13 mouse cellular contexts compared by ENCODE assay signal in the genomic region with DNA sequence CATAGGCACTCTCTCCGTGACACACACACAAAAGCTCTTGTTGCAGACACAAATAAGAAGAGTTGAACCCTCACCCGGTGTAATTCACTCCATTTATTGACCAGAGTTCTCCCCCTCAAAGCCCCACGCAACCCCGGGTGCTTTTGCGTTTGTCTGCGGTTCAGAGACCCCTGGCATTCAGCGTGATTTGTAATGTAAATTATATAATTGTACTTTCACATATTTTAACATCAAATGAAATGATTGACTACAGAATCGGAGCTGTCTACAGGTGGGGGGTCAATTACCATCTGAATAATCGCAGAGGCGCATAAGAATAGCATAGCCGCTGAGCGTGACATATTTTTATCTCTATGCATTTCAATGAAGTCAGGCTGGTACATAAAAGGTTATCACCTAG.
DNase-seq lines count a peak whose midpoint lies in the region; ATAC-seq and TF ChIP-seq lines count a peak whose summit lies in the region.
"Had no signal": no experiment of that assay in that cellular context is flagged by ENCODE, and none has a peak within 500 bp of the region (broad histone marks: within the 10 kb centered on the region; RNA-seq: fewer than 3 reads in every experiment).

No protein-coding gene starts in this region.

- no peaks in the 10 kb centered on the region for H3K9me3 ChIP-seq in hindbrain, embryonic 11.5 days (ENCODE audit: control insufficient read depth, low read length)
- H3K9me3 ChIP-seq in hindbrain, embryonic 16.5 days (ENCODE audit: control insufficient read depth, low read length): no peaks in the 10 kb centered on the region
- no peaks in the 10 kb centered on the region for H3K9me3 ChIP-seq in forebrain, postnatal 0 days (ENCODE audit: low read length)
- H3K9me3 ChIP-seq in midbrain, embryonic 16.5 days (replicated peaks; ENCODE audit: control insufficient read depth, low read length, poor library complexity, severe bottlenecking): no peaks in the 10 kb centered on the region
- H3K9me3 ChIP-seq: heart, embryonic 13.5 days; limb, embryonic 13.5 days had no signal

- H3K27ac ChIP-seq in hindbrain, embryonic 11.5 days (ENCODE audit: low read depth, low read length): peak overlapping the region; percentile 51; the same call in 1 of the 2 replicates
- no peak overlapping the region for H3K27ac ChIP-seq in hindbrain, embryonic 16.5 days (ENCODE audit: low read depth, low read length)
- no peak overlapping the region for H3K27ac ChIP-seq in forebrain, postnatal 0 days (ENCODE audit: low read depth, low read length)
- H3K27ac ChIP-seq in midbrain, embryonic 16.5 days (ENCODE audit: low read length): no peak overlapping the region
- H3K27ac ChIP-seq: heart, embryonic 13.5 days; limb, embryonic 13.5 days had no signal

- no peaks in the 10 kb centered on the region for H3K36me3 ChIP-seq in hindbrain, embryonic 11.5 days (ENCODE audit: control insufficient read depth, insufficient read depth, low read length)
- H3K36me3 ChIP-seq in hindbrain, embryonic 16.5 days (ENCODE audit: control insufficient read depth, insufficient read depth, low read length): no peaks in the 10 kb centered on the region
- no peaks in the 10 kb centered on the region for H3K36me3 ChIP-seq in forebrain, postnatal 0 days (ENCODE audit: insufficient read depth)
- no peaks in the 10 kb centered on the region for H3K36me3 ChIP-seq in midbrain, embryonic 16.5 days (ENCODE audit: control insufficient read depth, insufficient read depth, low read length)
- H3K36me3 ChIP-seq: heart, embryonic 13.5 days; limb, embryonic 13.5 days had no signal

- ATAC-seq in hindbrain, embryonic 11.5 days (ENCODE audit: low FRiP score): peak; percentile 82
- ATAC-seq in hindbrain, embryonic 16.5 days: no peak
- ATAC-seq in forebrain, postnatal 0 days: peak; percentile 43; the same call in 1 of the 2 replicates
- peak; percentile 67; the same call in 1 of the 2 replicates for ATAC-seq in midbrain, embryonic 16.5 days
- ATAC-seq in frontal cortex, adult (ENCODE audit: low TSS enrichment): no peak

- 20% methylated on average over 12 of the region's 12 CpGs for WGBS in hindbrain, embryonic 11.5 days
- WGBS in hindbrain, embryonic 16.5 days: 17% methylated on average over 12 of the region's 12 CpGs
- WGBS in forebrain, postnatal 0 days: 16% methylated on average over 12 of the region's 12 CpGs
- 8% methylated on average over 12 of the region's 12 CpGs for WGBS in midbrain, embryonic 16.5 days

- TF ChIP-seq CTCF in forebrain, postnatal 0 days (IDR thresholded peaks at IDR 0.05; ENCODE audit: low read depth): no peak

- H3K9ac ChIP-seq in hindbrain, embryonic 11.5 days (ENCODE audit: low read depth, low read length): no peak overlapping the region
- no peak overlapping the region for H3K9ac ChIP-seq in hindbrain, embryonic 16.5 days (ENCODE audit: low read depth, low read length)
- no peak overlapping the region for H3K9ac ChIP-seq in forebrain, postnatal 0 days
- H3K9ac ChIP-seq in midbrain, embryonic 16.5 days (ENCODE audit: low read depth, low read length): no peak overlapping the region
- H3K9ac ChIP-seq: heart, embryonic 13.5 days; limb, embryonic 13.5 days had no signal

- H3K4me3 ChIP-seq in hindbrain, embryonic 11.5 days (ENCODE audit: low read depth, low read length): no peak overlapping the region
- H3K4me3 ChIP-seq in hindbrain, embryonic 16.5 days (ENCODE audit: low read length): no peak overlapping the region
- no peak overlapping the region for H3K4me3 ChIP-seq in forebrain, postnatal 0 days (ENCODE audit: low read depth, low read length)
- H3K4me3 ChIP-seq in midbrain, embryonic 16.5 days (ENCODE audit: low read depth, low read length): no peak overlapping the region
- H3K4me3 ChIP-seq: heart, embryonic 13.5 days; limb, embryonic 13.5 days had no signal

- DNase-seq in hindbrain, embryonic 11.5 days (ENCODE audit: low spot score): peak; percentile 46
- peak; percentile 68 for DNase-seq in embryo, embryonic 10.5 days (ENCODE audit: low spot score)
- no peak for DNase-seq in forebrain, postnatal 0 days
- DNase-seq in thymus, postnatal 14 days: no peak
- DNase-seq in gastrocnemius, postnatal 36 days: no peak
- DNase-seq: adrenal gland, postnatal 25 days; kidney, adult 18-20 months; lung, postnatal 36 days had no signal

- no peaks in the 10 kb centered on the region; the same call in 1 of the 2 replicates for H3K27me3 ChIP-seq in hindbrain, embryonic 11.5 days (ENCODE audit: control insufficient read depth, insufficient read depth, low read length)
- H3K27me3 ChIP-seq in hindbrain, embryonic 16.5 days (replicated peaks; ENCODE audit: control insufficient read depth, insufficient read depth, low read length): no peaks in the 10 kb centered on the region
- no peaks in the 10 kb centered on the region; the same call in 1 of the 2 replicates for H3K27me3 ChIP-seq in forebrain, postnatal 0 days (ENCODE audit: insufficient read depth, low read length)
- no peaks in the 10 kb centered on the region for H3K27me3 ChIP-seq in midbrain, embryonic 16.5 days (ENCODE audit: control insufficient read depth, insufficient read depth, low read depth, low read length)
- H3K27me3 ChIP-seq: limb, embryonic 13.5 days had no signal

- H3K4me1 ChIP-seq in hindbrain, embryonic 11.5 days (replicated peaks; ENCODE audit: control insufficient read depth, insufficient read depth, low read length): peaks cover 6% of the 10 kb centered on the region
- 0 out of 2 replicates have a peak, but pooled peaks cover 2% of the 10 kb centered on the region for H3K4me1 ChIP-seq in hindbrain, embryonic 16.5 days (ENCODE audit: control insufficient read depth, insufficient read depth, low read depth, low read length)
- peaks cover 6% of the 10 kb centered on the region; the same call in 1 of the 2 replicates for H3K4me1 ChIP-seq in forebrain, postnatal 0 days (ENCODE audit: insufficient read depth)
- H3K4me1 ChIP-seq in midbrain, embryonic 16.5 days (ENCODE audit: control insufficient read depth, insufficient read depth, low read length): peaks cover 23% of the 10 kb centered on the region

- intact Hi-C loops in gastrocnemius, postnatal 36 days (cut with DNase I): no loop called here

- no peak overlapping the region for H3K4me2 ChIP-seq in hindbrain, embryonic 11.5 days (replicated peaks; ENCODE audit: low read depth, low read length)
- no peak overlapping the region for H3K4me2 ChIP-seq in hindbrain, embryonic 16.5 days (ENCODE audit: low read length)
- H3K4me2 ChIP-seq in forebrain, postnatal 0 days (ENCODE audit: low read depth): 0 out of 2 replicates have a peak overlapping the region, but pooled peaks have one; percentile 5
- no peak overlapping the region for H3K4me2 ChIP-seq in midbrain, embryonic 16.5 days (ENCODE audit: low read length)
- H3K4me2 ChIP-seq: heart, embryonic 13.5 days; limb, embryonic 13.5 days had no signal

Comparison
In these comparisons a context has a peak if more than half of its experiments do, and no peak if none do; other contexts are left out.
1. ATAC-seq: peak in hindbrain, embryonic 11.5 days (single experiment), forebrain, postnatal 0 days (single experiment) and midbrain, embryonic 16.5 days (single experiment); none in hindbrain, embryonic 16.5 days (single experiment) and frontal cortex, adult (single experiment).
2. DNase-seq: peak in hindbrain, embryonic 11.5 days (single experiment) and embryo, embryonic 10.5 days (single experiment); none in forebrain, postnatal 0 days (single experiment), thymus, postnatal 14 days (single experiment) and gastrocnemius, postnatal 36 days (0 of 2).